Mouse (Mus musculus) hematopoietic stem cell, adult 5-6 weeks (primary cell): ENCODE measurements around the gene Atp2c1. TPM values are rescaled to one million over a fixed set of nuclear protein-coding genes. Genes with fewer than 3 reads are reported as not detected.

Experiments
- ATAC-seq, 2 experiments: fragments of 125-278 bp in 1 of 2; replicated peaks in 1 of 2; 2 replicates each; pipeline ENCODE4 v1.8.0; 2016 to 2017; ENCODE audit warnings: inconsistent platforms in 2 of 2, mild to moderate bottlenecking in 2 of 2, moderate number of reproducible peaks in 2 of 2, low read depth in 1 of 2, moderate TSS enrichment in 1 of 2; ENCODE audit not compliant: low FRiP score in 2 of 2, poor library complexity in 2 of 2, severe bottlenecking in 2 of 2, insufficient read depth in 1 of 2, low TSS enrichment in 1 of 2
- total RNA-seq: library from RNA; stranded (forward); fragments of 172-1452, 232-1000 nt; gene quantifications from 2 replicates; pipeline ENCODE4 v1.2.3, GENCODE M21; 2017

The Atp2c1 gene
- total RNA-seq, 1 experiment from 2014 or later, result 84.2 TPM

DNA sequence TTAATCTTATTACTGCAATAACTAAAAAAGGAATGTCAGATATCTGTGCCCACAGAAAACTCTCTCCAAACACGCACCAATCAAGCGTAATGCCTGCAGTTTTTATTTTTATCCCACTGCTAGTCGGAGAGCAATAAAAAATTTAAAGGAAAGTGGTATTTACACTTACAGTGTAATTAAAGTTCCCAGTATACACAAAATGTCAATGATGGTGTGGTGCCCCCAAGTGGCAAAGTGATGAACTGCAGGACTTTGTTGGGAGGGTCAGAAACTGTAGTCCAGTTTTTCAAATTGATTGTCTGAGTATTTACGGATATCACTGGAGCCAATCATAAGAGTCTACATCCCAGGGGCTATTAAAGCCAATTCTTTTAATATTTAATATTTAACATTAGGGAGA, 137.8 kb downstream of the Atp2c1 start:
- ATAC-seq, result peak in 1 of 2 experiments; percentile 69; a peak in 1 of 4 replicates

DNA sequence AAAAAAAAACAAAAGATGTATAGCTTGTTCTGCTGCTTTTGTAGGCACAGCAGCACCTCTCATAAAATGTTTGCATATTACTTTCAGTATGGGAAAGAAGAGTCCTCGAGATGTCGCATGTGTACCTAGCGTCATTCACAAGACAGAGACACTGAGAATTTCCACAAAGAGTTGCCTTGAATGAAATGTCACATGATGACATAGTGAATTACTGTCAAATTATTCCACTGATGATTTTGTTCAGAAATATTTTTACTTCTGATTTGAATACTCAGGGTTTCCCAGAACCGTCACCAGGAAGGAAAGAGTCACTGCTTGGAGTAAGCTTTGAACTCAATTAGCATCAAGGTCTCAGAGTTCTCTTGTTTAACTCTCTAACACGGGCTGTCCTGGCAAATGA, 139.7 kb downstream of the Atp2c1 start:
- no peak for ATAC-seq

DNA sequence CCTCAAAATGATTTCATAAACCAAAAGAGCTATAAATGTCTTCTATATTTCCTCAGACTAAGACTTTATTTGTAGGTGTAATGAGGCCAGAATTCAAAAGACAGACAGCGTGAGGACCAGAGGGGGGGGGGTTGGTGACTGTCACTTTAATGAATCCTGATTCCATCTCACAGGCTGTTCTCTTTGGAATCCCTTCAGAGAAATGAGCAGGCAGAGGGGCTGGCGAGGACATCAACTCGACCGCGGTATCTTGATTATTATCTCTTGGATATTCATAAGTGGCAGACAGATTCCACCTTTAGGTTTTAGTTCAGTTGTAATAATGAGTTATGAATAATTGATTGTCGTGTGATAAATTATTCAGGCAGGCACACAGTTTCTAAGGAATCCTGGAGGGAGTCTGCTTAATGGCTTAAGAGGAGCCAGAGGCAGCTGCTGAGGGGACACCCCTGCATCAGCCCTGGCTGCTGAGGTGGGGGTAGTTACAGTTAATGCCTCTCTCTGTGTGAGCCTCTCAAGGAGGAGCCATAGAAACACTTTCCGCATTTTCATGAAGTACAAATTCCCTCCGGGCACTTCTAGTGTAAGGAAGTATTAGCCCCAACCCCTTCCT, 147.5 kb downstream of the Atp2c1 start:
- ATAC-seq, result no peak

DNA sequence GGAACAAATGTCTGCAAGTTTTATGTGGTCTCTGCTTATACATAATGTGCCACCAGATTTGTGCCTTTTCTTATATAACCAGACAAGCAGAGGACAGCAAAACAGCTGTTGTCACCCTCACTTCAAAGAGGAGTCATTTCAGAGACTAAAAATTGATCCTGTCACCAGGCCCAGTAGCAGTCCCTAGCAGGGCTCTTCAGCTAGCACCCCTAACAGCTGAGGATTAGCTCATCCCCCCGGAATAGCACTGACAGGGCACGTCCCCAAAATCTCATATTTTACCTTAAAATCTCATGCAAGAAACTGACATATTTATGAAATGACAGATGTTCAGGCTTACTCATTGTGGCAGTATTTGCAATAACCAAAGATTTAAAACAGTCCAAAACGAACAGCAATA, 149.5 kb downstream of the Atp2c1 start:
- ATAC-seq, result no peak

DNA sequence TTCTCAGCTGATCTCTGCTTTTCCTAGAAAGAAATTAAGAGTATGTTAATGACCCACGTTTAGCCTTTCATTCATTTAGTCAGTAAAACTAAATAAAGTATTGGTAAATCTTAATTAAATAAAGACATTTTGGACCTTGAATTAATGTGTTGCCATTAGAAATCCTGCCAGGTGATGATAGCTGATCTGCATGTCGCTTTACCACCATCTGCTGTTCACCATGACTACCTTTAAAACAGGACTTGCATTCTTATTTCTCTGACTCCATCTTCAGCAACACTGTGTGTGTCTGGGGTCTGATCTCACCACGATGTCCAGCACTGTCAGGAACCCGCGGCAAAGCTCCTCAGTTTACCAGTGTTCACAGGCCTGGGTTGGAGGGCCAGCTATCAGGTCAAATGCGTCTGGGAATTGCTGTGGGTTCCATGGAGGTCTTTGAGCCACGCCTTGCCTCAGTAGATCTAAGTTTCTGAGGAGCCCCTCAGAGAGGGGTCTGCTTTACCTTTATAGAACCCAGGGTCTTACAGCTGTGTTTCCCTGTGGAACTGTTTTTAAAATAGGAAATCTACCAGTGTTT, 150.1 kb downstream of the Atp2c1 start:
- ATAC-seq, result no peak

DNA sequence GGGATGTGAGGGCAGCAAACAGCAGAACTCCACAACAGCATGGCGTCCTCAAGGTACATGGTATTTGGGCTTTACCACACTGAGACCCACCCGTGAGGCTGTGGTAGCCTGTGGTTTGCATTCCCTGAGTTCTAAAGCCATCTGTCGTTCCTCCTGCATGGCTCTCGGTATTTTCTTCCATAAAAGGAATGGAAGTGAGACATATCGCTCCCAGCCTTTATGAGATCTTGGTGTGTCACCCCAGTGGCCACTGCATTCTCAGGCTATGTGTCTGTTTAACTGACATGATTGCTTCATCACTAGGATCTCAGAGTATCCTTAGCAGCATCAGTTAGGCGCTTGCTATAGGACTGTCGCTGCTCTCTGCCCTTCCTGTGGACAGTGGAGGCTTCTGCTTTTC, 150.7 kb downstream of the Atp2c1 start:
- no peak for ATAC-seq

DNA sequence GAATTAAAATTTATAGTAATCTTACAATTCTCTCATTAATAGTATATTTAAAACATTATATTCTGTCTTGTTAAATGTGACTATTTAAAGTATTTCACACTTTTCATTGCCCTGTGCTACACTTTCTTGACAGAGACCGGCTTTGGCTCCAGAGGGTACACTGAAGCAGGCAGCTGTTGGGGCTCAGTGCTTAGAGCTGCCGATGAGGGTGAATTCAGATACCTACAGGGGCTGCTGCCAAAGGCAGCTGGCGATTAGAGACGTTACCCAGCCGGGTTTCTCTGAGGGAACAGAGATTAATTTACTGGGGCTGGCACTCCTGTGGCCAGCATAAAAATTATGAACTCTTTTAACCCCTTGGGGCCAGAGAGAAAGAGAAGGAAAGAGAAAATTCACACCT, 152.8 kb downstream of the Atp2c1 start:
- ATAC-seq, result no peak

DNA sequence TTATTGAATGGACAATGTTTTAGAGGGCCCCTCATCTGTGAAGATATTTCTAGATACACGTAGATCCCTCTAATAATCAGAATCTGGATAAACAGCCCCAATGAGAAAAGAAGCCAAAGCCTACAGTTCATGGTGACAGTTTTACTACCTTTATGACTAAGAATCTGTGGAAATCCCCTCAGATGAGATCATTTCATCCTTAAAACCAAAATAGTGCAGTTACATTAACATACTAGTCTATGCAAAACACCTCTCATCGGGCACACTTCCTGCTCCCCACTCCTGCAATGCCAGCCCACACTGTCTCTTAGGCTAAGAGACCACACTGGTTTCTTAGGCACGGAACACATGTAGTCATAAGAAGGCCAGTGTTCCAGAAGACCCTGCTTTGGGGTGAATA, 158.5 kb downstream of the Atp2c1 start:
- no peak for ATAC-seq

DNA sequence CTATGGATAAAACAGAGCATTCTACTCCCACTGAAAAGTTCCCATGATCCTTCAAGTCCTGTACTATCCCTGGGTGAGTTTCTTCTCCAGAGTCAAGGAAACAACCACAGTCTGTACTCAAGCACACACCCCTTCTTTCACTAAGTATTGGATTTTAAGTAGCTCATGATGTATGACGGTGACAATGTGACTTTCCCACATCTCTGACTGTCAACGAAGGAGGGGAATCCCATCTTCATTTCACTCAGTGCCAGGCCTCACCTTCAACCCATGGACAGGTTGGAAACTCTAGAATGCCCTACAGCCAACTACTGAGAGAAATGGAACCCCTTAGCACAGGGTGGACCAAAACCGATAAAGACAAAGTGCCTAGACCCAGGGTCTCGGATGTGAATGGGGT, 160.9 kb downstream of the Atp2c1 start:
- ATAC-seq, result no peak

DNA sequence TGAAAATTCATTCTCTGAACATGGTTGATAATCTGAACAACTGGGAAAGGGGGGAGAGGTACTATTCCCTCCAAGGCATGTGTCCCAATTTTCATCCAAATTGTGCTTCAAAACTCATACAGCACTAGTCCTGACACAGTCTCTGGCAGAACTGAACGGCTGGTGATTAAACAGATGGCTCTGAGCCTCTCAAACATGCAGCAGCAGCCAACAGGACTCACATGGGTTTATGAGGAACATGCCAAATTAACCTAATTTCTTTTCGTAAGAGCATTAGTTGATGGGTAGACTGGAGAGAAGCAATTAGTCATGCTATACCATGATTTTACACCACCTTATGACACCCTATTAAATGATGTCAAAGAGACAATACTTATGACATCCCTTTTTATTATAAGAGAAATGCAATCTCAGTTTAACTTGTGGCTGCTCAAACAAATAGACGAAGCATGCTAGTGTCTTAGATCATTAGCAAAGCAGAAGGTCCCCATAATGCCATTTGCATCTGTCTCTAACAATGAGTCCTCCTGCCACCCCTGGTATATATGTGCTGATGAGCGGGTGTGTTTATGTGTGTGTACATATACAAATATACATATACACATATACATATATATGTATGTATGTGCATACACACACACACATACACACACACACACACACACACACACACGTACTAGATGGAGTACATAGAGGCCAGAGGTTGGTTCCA, 163.4 kb downstream of the Atp2c1 start:
- ATAC-seq, result no peak

DNA sequence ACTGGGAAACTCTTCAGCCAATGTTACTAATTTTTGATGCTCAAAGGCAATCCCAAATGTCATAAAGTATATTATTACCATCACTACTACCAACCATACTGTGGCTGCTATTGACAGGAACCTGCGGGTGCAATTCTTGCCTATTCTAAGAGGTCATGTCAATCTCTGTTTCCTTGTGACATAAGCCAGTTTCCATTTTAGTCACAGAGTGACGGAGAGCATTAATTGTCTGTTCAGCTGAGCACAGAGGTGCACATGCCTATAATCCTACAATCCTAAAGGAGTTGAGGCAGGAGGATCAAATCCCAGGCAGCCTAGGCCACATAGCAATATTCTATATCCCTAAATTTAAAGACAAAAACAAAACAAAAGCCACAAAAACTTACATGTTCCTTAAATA, 164.9 kb downstream of the Atp2c1 start:
- ATAC-seq, result no peak

Other genes with a start within 250 kb of the Atp2c1 start
- 17.9 and 33.9 TPM in 2 replicates for gene Aste1, start 131.9 kb downstream of the Atp2c1 start, total RNA-seq
- 0.19 TPM in 1 of 2 replicates, not detected in the other for gene Nek11, start 131.8 kb downstream of the Atp2c1 start, total RNA-seq
- gene Pik3r4, start 115.7 kb upstream of the Atp2c1 start, total RNA-seq, result 45.7 and 50.8 TPM in 2 replicates